8 mouse cellular contexts compared by ENCODE assay signal in the genomic region with DNA sequence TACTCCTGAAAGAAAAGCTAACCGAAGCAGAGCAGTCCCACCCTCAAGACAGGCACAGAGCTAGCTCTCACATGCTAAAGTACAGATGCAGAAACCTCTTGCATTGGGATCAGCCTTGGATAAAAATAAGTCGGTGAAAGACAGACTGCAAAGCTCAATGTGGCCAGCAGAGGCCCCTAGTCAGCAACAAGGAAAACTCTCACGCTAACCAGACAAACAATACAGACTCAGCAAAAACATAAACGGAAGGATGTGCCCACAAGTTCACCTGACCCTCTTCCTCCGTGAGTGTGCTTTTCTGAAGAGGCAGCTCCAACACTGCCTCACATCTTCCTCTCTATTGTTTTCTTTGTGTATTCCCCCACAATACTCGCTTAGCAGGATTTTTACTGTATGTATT.
DNase-seq lines count a peak whose midpoint lies in the region; ATAC-seq and TF ChIP-seq lines count a peak whose summit lies in the region.

No protein-coding gene starts in this region.

- H3K27me3 ChIP-seq in heart, embryonic 12.5 days (replicated peaks), result no peaks in the 10 kb centered on the region
- no peaks in the 10 kb centered on the region for H3K27me3 ChIP-seq in kidney, embryonic 16.5 days (ENCODE audit: insufficient read depth, low read length)
- no peaks in the 10 kb centered on the region for H3K27me3 ChIP-seq in stomach, embryonic 14.5 days (ENCODE audit: control insufficient read depth, insufficient read depth, low read length)

- no peak overlapping the region for H3K9ac ChIP-seq in heart, embryonic 12.5 days
- H3K9ac ChIP-seq in kidney, embryonic 16.5 days (replicated peaks; ENCODE audit: low read length), result no peak overlapping the region
- H3K9ac ChIP-seq in stomach, embryonic 14.5 days (replicated peaks; ENCODE audit: low read depth, low read length), result no peak overlapping the region

- no peaks in the 10 kb centered on the region for H3K36me3 ChIP-seq in heart, embryonic 12.5 days
- no peaks in the 10 kb centered on the region for H3K36me3 ChIP-seq in kidney, embryonic 16.5 days (ENCODE audit: insufficient read depth, low read length)
- no peaks in the 10 kb centered on the region for H3K36me3 ChIP-seq in stomach, embryonic 14.5 days (ENCODE audit: control insufficient read depth, insufficient read depth, low read length)

- no peaks in the 10 kb centered on the region for H3K9me3 ChIP-seq in heart, embryonic 12.5 days (replicated peaks)
- no peaks in the 10 kb centered on the region for H3K9me3 ChIP-seq in kidney, embryonic 16.5 days (ENCODE audit: low read length)
- H3K9me3 ChIP-seq in stomach, embryonic 14.5 days (ENCODE audit: control insufficient read depth, low read depth, low read length), result no peaks in the 10 kb centered on the region

- no peak for TF ChIP-seq POLR2A in bone marrow, adult 2 months (IDR thresholded peaks at IDR 0.05; ENCODE audit: borderline replicate concordance, control insufficient read depth, low read depth, low read length)
- TF ChIP-seq POLR2A in embryonic fibroblast, embryonic 13.5 days (IDR thresholded peaks at IDR 0.05; ENCODE audit: low read depth, low read length), result no peak

- TF ChIP-seq CTCF in bone marrow, adult 2 months (IDR thresholded peaks at IDR 0.05; ENCODE audit: control insufficient read depth, insufficient read depth, low read length), result peak; percentile 50
- TF ChIP-seq CTCF in embryonic fibroblast, embryonic 13.5 days (IDR thresholded peaks at IDR 0.05; ENCODE audit: borderline replicate concordance, insufficient read depth, low read length), result 0 out of 2 replicates have a peak, but pooled peaks have one; percentile 6

- peak; percentile 55; the same call in 1 of the 2 replicates for ATAC-seq in heart, embryonic 12.5 days (ENCODE audit: insufficient number of reproducible peaks, low FRiP score)
- ATAC-seq in kidney, embryonic 16.5 days (ENCODE audit: low FRiP score, low TSS enrichment), result peak; percentile 24; the same call in 1 of the 2 replicates
- no peak; the same call in 1 of the 2 replicates for ATAC-seq in stomach, embryonic 14.5 days (ENCODE audit: insufficient number of reproducible peaks, insufficient read depth, low FRiP score, low read depth)

- H3K4me1 ChIP-seq in bone marrow, adult 2 months (ENCODE audit: control insufficient read depth, insufficient read depth, low read length), result no peaks in the 10 kb centered on the region; the same call in 1 of the 2 replicates
- H3K4me1 ChIP-seq in embryonic fibroblast, embryonic 13.5 days (ENCODE audit: control insufficient read depth, insufficient read depth, low read length), result no peaks in the 10 kb centered on the region
- H3K4me1 ChIP-seq in heart, embryonic 12.5 days (replicated peaks), result no peaks in the 10 kb centered on the region
- H3K4me1 ChIP-seq in kidney, embryonic 16.5 days (ENCODE audit: insufficient read depth, low read length), result 0 out of 2 replicates have a peak, but pooled peaks cover 3% of the 10 kb centered on the region
- H3K4me1 ChIP-seq in stomach, embryonic 14.5 days (ENCODE audit: control insufficient read depth, insufficient read depth, low read length), result no peaks in the 10 kb centered on the region

- H3K4me2 ChIP-seq in heart, embryonic 12.5 days, result peak overlapping the region; percentile 62
- peak overlapping the region; percentile 41; the same call in 1 of the 2 replicates for H3K4me2 ChIP-seq in kidney, embryonic 16.5 days (replicated peaks; ENCODE audit: low read depth, low read length)
- H3K4me2 ChIP-seq in stomach, embryonic 14.5 days (replicated peaks; ENCODE audit: low read depth, low read length), result 0 out of 2 replicates have a peak overlapping the region, but pooled peaks have one; percentile 7

- 4% methylated on average over 6 of the region's 6 CpGs for WGBS in bone marrow, adult 2 months
- 16% methylated on average over 6 of the region's 6 CpGs for WGBS in heart, embryonic 12.5 days
- WGBS in kidney, embryonic 16.5 days, result 14% methylated on average over 6 of the region's 6 CpGs
- WGBS in stomach, embryonic 14.5 days, result 13% methylated on average over 6 of the region's 6 CpGs

- H3K4me3 ChIP-seq in bone marrow, adult 2 months (replicated peaks; ENCODE audit: control insufficient read depth, low read depth, low read length), result no peak overlapping the region
- no peak overlapping the region for H3K4me3 ChIP-seq in embryonic fibroblast, embryonic 13.5 days (ENCODE audit: insufficient read depth, low read length)
- 0 out of 2 replicates have a peak overlapping the region, but pooled peaks have one; percentile 15 for H3K4me3 ChIP-seq in heart, embryonic 12.5 days
- H3K4me3 ChIP-seq in kidney, embryonic 16.5 days (ENCODE audit: low read length), result no peak overlapping the region
- no peak overlapping the region for H3K4me3 ChIP-seq in stomach, embryonic 14.5 days (ENCODE audit: low read depth, low read length)

- peak; percentile 83 for DNase-seq in CD4-positive, CD25-positive, alpha-beta regulatory T cell, adult 2 months (ENCODE audit: low read depth, low spot score)
- peak; percentile 82 for DNase-seq in liver
- peak; percentile 10 to 19 for DNase-seq in monocyte, adult 2 months (ENCODE audit: low read depth in 1 of 2, low spot score in 2 of 2)

- H3K27ac ChIP-seq in bone marrow, adult 2 months (ENCODE audit: control insufficient read depth, insufficient read depth, low read depth, low read length, poor library complexity), result no peak overlapping the region
- H3K27ac ChIP-seq in embryonic fibroblast, embryonic 13.5 days (ENCODE audit: insufficient read depth, low read length), result no peak overlapping the region
- H3K27ac ChIP-seq in heart, embryonic 12.5 days (ENCODE audit: poor library complexity, severe bottlenecking), result no peak overlapping the region
- no peak overlapping the region for H3K27ac ChIP-seq in kidney, embryonic 16.5 days (ENCODE audit: low read length)
- H3K27ac ChIP-seq in stomach, embryonic 14.5 days (ENCODE audit: low read length), result no peak overlapping the region

Comparison
In these comparisons a context has a peak if more than half of its experiments do, and no peak if none do; other contexts are left out.
1. DNase-seq: peak in every context shown above with its lines; median percentile 83 in CD4-positive, CD25-positive, alpha-beta regulatory T cell, adult 2 months; 82 in liver; 14 in monocyte, adult 2 months.
2. H3K4me2 ChIP-seq: peak in every context shown above with its lines; median percentile 62 in heart, embryonic 12.5 days; 41 in kidney, embryonic 16.5 days; 7 in stomach, embryonic 14.5 days.